Mouse (Mus musculus) skeletal muscle tissue, adult 2 months (tissue): ENCODE data around the gene Anp32e.

ENCODE experiments used
- DNase-seq: peaks from one replicate; pipeline ENCODE4 v3.0.0-alpha.2; 2012; ENCODE audit warnings: low read depth, low spot score

Anp32e gene

DNA sequence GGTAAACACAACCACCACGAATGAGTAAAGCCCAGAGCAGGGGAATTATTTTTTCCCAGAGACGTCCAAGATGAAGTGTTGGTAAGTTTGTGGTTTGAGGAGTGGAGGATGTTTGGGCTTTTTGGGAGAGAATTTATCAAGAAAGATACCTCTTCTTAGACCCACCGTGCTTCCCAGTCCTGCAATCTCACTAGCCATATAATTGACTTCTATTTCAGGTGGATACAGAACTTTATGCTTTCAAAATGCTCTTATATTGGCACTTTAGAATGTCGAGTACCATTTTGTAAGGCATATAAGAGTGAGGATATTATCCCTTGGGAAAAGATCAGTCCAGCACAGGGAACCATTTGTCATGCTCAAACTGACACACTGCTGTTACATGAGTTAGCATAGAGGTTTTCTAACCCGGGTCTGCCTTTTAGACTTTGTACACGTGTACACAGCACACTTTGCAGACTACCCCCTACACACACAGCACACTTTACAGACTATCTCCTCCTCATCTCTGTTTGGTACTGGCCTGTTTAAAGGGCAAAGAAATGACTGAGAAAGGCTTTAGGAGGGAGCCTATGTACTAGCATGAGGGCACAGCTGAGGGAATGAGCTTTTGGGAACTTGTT is 67.5 kb downstream of the Anp32e start:
- DNase-seq = no peak
